Mouse (Mus musculus) left cerebral cortex, postnatal 36 days (tissue): ENCODE data around the gene Defb7. TPM values are rescaled to one million over a fixed set of nuclear protein-coding genes. Genes with fewer than 3 reads are reported as not detected.

Experiments used
- DNase-seq, 2 experiments: peaks; one replicate each; pipeline ENCODE4 v3.0.0; 2021 to 2022; ENCODE audit warnings: low spot score in 2 of 2, mixed read lengths in 1 of 2
- intact Hi-C: fragments of 180-260 bp; cut with DNase I; formaldehyde crosslinking; loops from one replicate; pipeline ENCODE4 v1.15.1; 2025
- microRNA-seq: library from miRNA; unstranded; fragments of <30 nt; microRNA quantifications from one replicate; pipeline ENCODE4 v1.2.0, GENCODE M21; 2022
- total RNA-seq, 2 experiments: library from RNA; stranded (reverse); gene quantifications; 2 replicates each; pipeline ENCODE4 v1.2.3; 2021

Gene Defb7
- not detected for total RNA-seq

GRCm38 (mm10) chr8:19494797-19495196, at the start of gene Defb7:
Gene Defb7 (plus strand): TSS chr8:19495097.
- no peak for DNase-seq
- intact Hi-C loops, result no loop called here

- intact Hi-C loops, result no loop called here
- no peak for DNase-seq
Measured at GRCm38 (mm10) chr8:19446378-19446777, 48.5 kb upstream of the Defb7 start.

GRCm38 (mm10) chr8:19461355-19461754, 33.5 kb upstream of the Defb7 start:
- intact Hi-C loops, result no loop called here
- DNase-seq, result no peak

- no peak for DNase-seq
- intact Hi-C loops, result no loop called here
Measured at GRCm38 (mm10) chr8:19469026-19469425, 25.9 kb upstream of the Defb7 start.

GRCm38 (mm10) chr8:19500524-19500923, 5.6 kb downstream of the Defb7 start:
- intact Hi-C loops, result no loop called here
- no peak for DNase-seq

- intact Hi-C loops, result no loop called here
Measured at GRCm38 (mm10) chr8:19535195-19535829, 40.4 kb downstream of the Defb7 start.

GRCm38 (mm10) chr8:19540376-19540775, 45.5 kb downstream of the Defb7 start:
- intact Hi-C loops, result no loop called here
- no peak for DNase-seq

More at GRCm38 (mm10) chr8:19535195-19535829, 40.4 kb downstream of the Defb7 start:
- no peak for DNase-seq

Small RNAs within 50 kb of the gene (microRNA-seq; reads per million reads assigned to microRNA genes)
- not detected for gene Gm27288
- not detected for gene Gm27852

Other genes with a start within 250 kb of the Defb7 start
- not detected for gene Defb5, start 247.5 kb upstream of the Defb7 start, total RNA-seq
- not detected for gene Defb3, start 201.7 kb upstream of the Defb7 start, total RNA-seq
- not detected for gene Defb8, start 47.5 kb upstream of the Defb7 start, total RNA-seq
- gene 4930467E23Rik, start 234.5 kb downstream of the Defb7 start, total RNA-seq, result under 1 TPM; 0.37 to 0.70 TPM